Mouse (Mus musculus) liver, embryonic 12.5 days (tissue): ENCODE results near the gene Olfr965. TPM values are rescaled to one million over a fixed set of nuclear protein-coding genes. Genes with fewer than 3 reads are reported as not detected.
"Not testable (repeated sequence)": the region's sequence is repeated elsewhere in the genome, so short reads cannot be mapped to it uniquely, and the experiment has no call there.

Experiments
- ATAC-seq: fragments of 200-750 bp; cut with Nextera tagmentation; 2 replicates; pipeline ENCODE4 v1.8.0; 2017; ENCODE audit warnings: moderate number of reproducible peaks, mild to moderate bottlenecking, moderate library complexity
- H3K27ac ChIP-seq: fragments of 300-500 bp; sonication (generic); 2 replicates; pipeline ENCODE4 v1.5.1; 2016; ENCODE audit warnings: mild to moderate bottlenecking
- H3K27me3 ChIP-seq: fragments of 300-500 bp; sonication (generic); replicated peaks from 2 replicates; pipeline ENCODE4 v1.6.1; 2016; ENCODE audit warnings: mild to moderate bottlenecking, moderate library complexity
- H3K36me3 ChIP-seq: fragments of 300-500 bp; sonication (generic); 2 replicates; pipeline ENCODE4 v1.6.1; 2016; ENCODE audit warnings: mild to moderate bottlenecking, moderate library complexity
- H3K4me1 ChIP-seq: fragments of 300-500 bp; sonication (generic); 2 replicates; pipeline ENCODE4 v1.6.1; 2016
- H3K4me2 ChIP-seq: fragments of 300-500 bp; sonication (generic); 2 replicates; pipeline ENCODE4 v1.6.1; 2016; ENCODE audit warnings: mild to moderate bottlenecking, moderate library complexity
- H3K4me3 ChIP-seq: fragments of 300-500 bp; sonication (generic); 2 replicates; pipeline ENCODE4 v1.5.1; 2016; ENCODE audit warnings: mild to moderate bottlenecking, moderate library complexity
- H3K9ac ChIP-seq: fragments of 300-500 bp; sonication (generic); 2 replicates; pipeline ENCODE4 v1.6.1; 2016; ENCODE audit warnings: mild to moderate bottlenecking, moderate library complexity
- H3K9me3 ChIP-seq: fragments of 300-500 bp; sonication (generic); replicated peaks from 2 replicates; pipeline ENCODE4 v1.6.1; 2016; ENCODE audit warnings: mild to moderate bottlenecking, moderate library complexity
- WGBS: fragments of 180-500 bp; shearing (Covaris S2); methylation state at CpG from one replicate; pipeline ENCODE4 v1.1.7; 2016; ENCODE audit not compliant: insufficient replicate concordance; 5-methylcytosine and 5-hydroxymethylcytosine counted together
- polyA plus RNA-seq: library from polyadenylated mRNA; unstranded; fragments of >200 nt; fragmentation: Nextera tagmentation; extraction: Ambion mirVana; gene quantifications from 2 replicates; pipeline ENCODE4 v1.2.1, GENCODE M21; 2016

The Olfr965 gene
- polyA plus RNA-seq = not detected in 2 replicates

GRCm38 (mm10) chr9:39711053-39711452, at the start of gene Olfr965:
Olfr965 (plus strand) TSS chr9:39711353.
- no peak within 1 kb of the TSS for H3K27ac ChIP-seq
- H3K4me2 ChIP-seq = no peak within 1 kb of the TSS
- H3K4me3 ChIP-seq = no peak within 1 kb of the TSS
- no peak within 1 kb of the TSS for H3K9ac ChIP-seq
- no peaks in the 10 kb centered on the region for H3K9me3 ChIP-seq
- no peaks in the 10 kb centered on the region for H3K36me3 ChIP-seq
- no peaks in the 10 kb centered on the region for H3K27me3 ChIP-seq
- no peaks in the 10 kb centered on the region for H3K4me1 ChIP-seq
- ATAC-seq = no peak

DNA sequence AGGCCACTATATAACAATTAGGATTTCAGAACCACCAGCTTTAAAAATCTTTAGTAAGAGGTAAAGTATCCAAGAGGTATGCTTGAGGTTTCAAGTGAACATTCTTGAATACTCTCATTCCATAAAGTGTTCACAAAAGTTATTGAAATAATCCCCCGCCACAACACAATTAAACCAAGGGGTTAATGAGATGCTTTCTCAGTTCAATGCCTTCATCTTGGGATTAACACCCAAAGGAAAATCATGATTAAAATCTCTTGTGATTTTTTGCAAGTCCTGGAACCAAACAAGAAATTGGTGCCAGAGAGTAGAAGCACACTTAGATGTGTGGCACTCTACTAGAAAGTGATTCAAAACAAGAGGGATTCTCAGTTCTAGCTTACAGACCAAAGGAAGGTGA, 44.2 kb upstream of the Olfr965 start, which contains the start of gene Olfr963:
Gene Olfr963 (plus strand): TSS at position 301 of the 400 bp plus-strand sequence.
- no peak for ATAC-seq
- H3K27ac ChIP-seq = no peak within 1 kb of the TSS
- H3K27me3 ChIP-seq = no peaks in the 10 kb centered on the region
- no peaks in the 10 kb centered on the region for H3K4me1 ChIP-seq
- 57% methylated on average over 1 of the region's 1 CpGs for WGBS
- H3K9ac ChIP-seq = no peak within 1 kb of the TSS
- no peaks in the 10 kb centered on the region for H3K36me3 ChIP-seq
- H3K4me2 ChIP-seq = no peak within 1 kb of the TSS
- no peak within 1 kb of the TSS for H3K4me3 ChIP-seq
- H3K9me3 ChIP-seq = no peaks in the 10 kb centered on the region

GRCm38 (mm10) chr9:39669723-39670122, 41.4 kb upstream of the Olfr965 start:
- WGBS = 55% methylated on average over 2 of the region's 2 CpGs
- Histone ChIP-seq H3K4me3 (no peak overlapping the region), H3K4me1 (no peaks in the 10 kb centered on the region), H3K9me3 (no peaks in the 10 kb centered on the region), H3K27me3 (no peaks in the 10 kb centered on the region), H3K4me2 (no peak overlapping the region), H3K27ac (no peak overlapping the region), H3K36me3 (no peaks in the 10 kb centered on the region), H3K9ac (no peak overlapping the region)
- no peak for ATAC-seq

DNA sequence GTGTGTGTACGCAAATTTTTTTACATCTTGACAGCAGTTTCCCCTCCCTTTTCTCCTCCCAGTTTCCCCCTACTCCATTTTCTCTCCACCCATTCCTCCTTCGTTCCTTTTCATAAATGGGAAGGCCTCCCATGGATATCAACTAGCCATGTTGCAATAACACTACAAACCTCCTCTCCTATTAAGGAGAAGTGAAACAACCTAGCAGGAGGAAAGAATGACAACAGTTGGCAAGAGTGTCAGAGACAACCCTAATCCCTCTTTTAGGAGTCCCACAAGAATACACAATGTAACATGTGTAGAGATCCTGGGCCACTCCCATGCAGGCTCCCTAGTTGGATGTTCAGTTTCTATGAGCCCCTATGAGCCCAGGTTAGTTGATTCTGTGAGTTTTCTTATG, 36.3 kb upstream of the Olfr965 start:
- no peaks in the 10 kb centered on the region for H3K9me3 ChIP-seq
- WGBS = 57% methylated on average over 2 of the region's 2 CpGs

GRCm38 (mm10) chr9:39678557-39678956, 32.6 kb upstream of the Olfr965 start:
- H3K27ac ChIP-seq = no peak overlapping the region

More for the DNA sequence above, 36.3 kb upstream of the Olfr965 start:
- Histone ChIP-seq H3K27ac (no peak overlapping the region), H3K4me1 (no peaks in the 10 kb centered on the region), H3K4me2 (no peak overlapping the region), H3K27me3 (no peaks in the 10 kb centered on the region), H3K36me3 (no peaks in the 10 kb centered on the region), H3K4me3 (no peak overlapping the region), H3K9ac (no peak overlapping the region)
- no peak for ATAC-seq

DNA sequence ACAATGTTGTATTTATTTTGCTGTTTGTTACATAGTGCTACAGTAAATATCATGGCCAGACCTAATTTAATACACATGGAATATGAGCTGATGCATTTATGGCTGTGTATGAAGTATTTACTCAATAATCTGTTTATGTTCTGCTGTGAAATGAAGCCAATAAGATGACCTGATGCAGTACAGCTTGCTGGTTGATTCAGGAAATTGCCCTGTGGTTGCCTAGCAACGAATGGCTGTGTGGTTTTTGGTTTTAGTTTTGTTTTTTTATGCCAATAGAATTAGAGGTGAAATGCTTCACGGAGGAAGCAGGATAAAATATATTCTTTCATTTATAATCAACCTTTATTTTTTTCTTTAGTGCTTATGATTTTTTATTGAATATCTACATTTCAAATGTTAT, 31.9 kb upstream of the Olfr965 start:
- ATAC-seq = no peak
- Histone ChIP-seq H3K4me3 (no peak overlapping the region), H3K9me3 (no peaks in the 10 kb centered on the region), H3K27ac (no peak overlapping the region), H3K4me2 (no peak overlapping the region), H3K4me1 (no peaks in the 10 kb centered on the region), H3K9ac (no peak overlapping the region), H3K36me3 (no peaks in the 10 kb centered on the region), H3K27me3 (no peaks in the 10 kb centered on the region)
- WGBS = 40% methylated on average over 2 of the region's 2 CpGs

More at GRCm38 (mm10) chr9:39678557-39678956, 32.6 kb upstream of the Olfr965 start:
- ATAC-seq = no peak
- 70% methylated on average over 2 of the region's 2 CpGs for WGBS
- Histone ChIP-seq H3K9me3 (no peaks in the 10 kb centered on the region), H3K9ac (no peak overlapping the region), H3K4me2 (no peak overlapping the region), H3K36me3 (no peaks in the 10 kb centered on the region), H3K4me3 (no peak overlapping the region), H3K4me1 (no peaks in the 10 kb centered on the region), H3K27me3 (no peaks in the 10 kb centered on the region)

GRCm38 (mm10) chr9:39701123-39701522, 10.0 kb upstream of the Olfr965 start:
- not testable (repeated sequence) for ATAC-seq, H3K27me3 ChIP-seq, H3K36me3 ChIP-seq, H3K4me3 ChIP-seq, H3K9me3 ChIP-seq, H3K9ac ChIP-seq, H3K4me2 ChIP-seq, H3K27ac ChIP-seq, H3K4me1 ChIP-seq
- 84% methylated on average over 8 of the region's 8 CpGs for WGBS

DNA sequence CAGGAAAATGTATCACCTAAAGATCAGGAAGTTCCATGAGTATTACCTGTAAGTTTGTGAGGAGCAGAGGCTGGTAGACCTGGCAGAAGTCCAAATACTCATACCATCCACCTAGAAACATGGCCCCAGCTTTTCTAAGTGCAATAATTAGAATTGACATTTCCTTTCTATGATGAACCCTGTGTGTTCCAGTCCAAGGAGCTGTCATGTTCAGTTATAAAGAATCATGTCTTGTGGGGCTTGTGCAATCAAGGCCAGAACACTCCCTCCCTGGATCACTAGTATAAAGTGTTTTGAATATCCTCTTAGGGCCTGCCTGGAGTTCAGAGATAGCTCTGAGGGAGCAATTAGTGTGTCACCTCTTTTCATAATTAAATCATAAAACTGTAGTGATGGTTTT, 4.1 kb upstream of the Olfr965 start, which contains the start of gene Olfr149:
Gene Olfr149 (minus strand): TSS at position 101 of the 400 bp plus-strand sequence.
- no peaks in the 10 kb centered on the region for H3K27me3 ChIP-seq
- H3K4me2 ChIP-seq = no peak within 1 kb of the TSS
- no peak within 1 kb of the TSS for H3K27ac ChIP-seq
- H3K9me3 ChIP-seq = no peaks in the 10 kb centered on the region
- no peaks in the 10 kb centered on the region for H3K4me1 ChIP-seq
- no peak within 1 kb of the TSS for H3K4me3 ChIP-seq
- ATAC-seq = no peak
- no peak within 1 kb of the TSS for H3K9ac ChIP-seq
- H3K36me3 ChIP-seq = no peaks in the 10 kb centered on the region

DNA sequence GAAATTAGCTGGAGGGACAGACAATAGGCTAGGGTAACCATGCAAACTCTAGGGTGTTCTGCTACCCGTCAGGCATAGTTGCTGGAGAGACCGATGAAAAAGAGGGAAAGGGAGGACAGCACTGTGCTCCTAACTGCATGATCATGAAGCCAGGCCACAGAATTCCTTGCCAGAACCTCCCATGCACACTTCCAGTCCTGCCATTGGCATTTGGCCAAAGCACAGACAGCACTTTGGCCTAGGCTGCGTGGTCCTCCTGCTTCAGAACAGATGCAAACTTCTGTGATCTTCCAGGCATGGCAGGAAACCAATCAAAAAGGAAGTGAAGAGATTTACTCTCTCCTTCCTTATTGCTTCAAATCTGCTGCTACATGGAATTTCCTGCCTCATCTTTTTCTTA, 2.2 kb upstream of the Olfr965 start:
- Histone ChIP-seq H3K27ac (no peak overlapping the region), H3K9me3 (no peaks in the 10 kb centered on the region), H3K36me3 (no peaks in the 10 kb centered on the region), H3K27me3 (no peaks in the 10 kb centered on the region), H3K4me3 (no peak overlapping the region), H3K4me1 (no peaks in the 10 kb centered on the region), H3K4me2 (no peak overlapping the region), H3K9ac (no peak overlapping the region)
- WGBS = 46% methylated on average over 3 of the region's 3 CpGs
- ATAC-seq = no peak

- H3K4me1 ChIP-seq = no peaks in the 10 kb centered on the region
- H3K4me3 ChIP-seq = no peak within 1 kb of the TSS
- no peak for ATAC-seq
- no peaks in the 10 kb centered on the region for H3K36me3 ChIP-seq
- H3K27ac ChIP-seq = no peak within 1 kb of the TSS
- H3K27me3 ChIP-seq = no peaks in the 10 kb centered on the region
- no peak within 1 kb of the TSS for H3K9ac ChIP-seq
- no peaks in the 10 kb centered on the region for H3K9me3 ChIP-seq
- H3K4me2 ChIP-seq = no peak within 1 kb of the TSS
These were observed 19.5 kb downstream of the Olfr965 start, which contains the start of gene Olfr150 for GRCm38 (mm10) chr9:39730678-39731077. Olfr150 (plus strand) TSS chr9:39730978.

- H3K36me3 ChIP-seq = no peaks in the 10 kb centered on the region
- H3K4me3 ChIP-seq = no peak overlapping the region
- no peaks in the 10 kb centered on the region for H3K4me1 ChIP-seq
- WGBS = 70% methylated on average over 1 of the region's 1 CpGs
- no peaks in the 10 kb centered on the region for H3K9me3 ChIP-seq
- H3K27me3 ChIP-seq = no peaks in the 10 kb centered on the region
- no peak overlapping the region for H3K9ac ChIP-seq
- no peak overlapping the region for H3K4me2 ChIP-seq
- no peak overlapping the region for H3K27ac ChIP-seq
- no peak for ATAC-seq
These were observed 29.6 kb downstream of the Olfr965 start for GRCm38 (mm10) chr9:39740741-39741140.

DNA sequence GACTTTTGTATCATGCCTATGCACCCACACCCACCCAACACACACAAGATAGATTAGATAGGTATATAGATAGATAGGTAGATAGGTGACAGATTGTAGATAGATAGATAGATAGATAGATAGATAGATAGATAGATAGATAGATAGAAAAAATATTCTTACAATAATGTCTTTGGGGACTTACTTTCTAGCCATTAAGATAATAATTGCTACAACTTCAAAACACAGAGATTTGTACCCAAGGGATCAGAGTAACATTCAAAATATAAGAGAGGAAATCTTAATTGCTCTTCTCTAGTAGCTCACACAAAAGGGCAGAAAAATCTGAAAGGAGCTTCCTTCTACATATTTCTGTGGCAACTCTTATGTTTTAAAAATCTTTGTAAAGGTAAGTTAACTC, 34.8 kb downstream of the Olfr965 start, which contains the start of gene Olfr967:
Gene Olfr967 (plus strand): TSS at position 301 of the 400 bp plus-strand sequence.
- H3K4me2 ChIP-seq = no peak within 1 kb of the TSS
- H3K4me3 ChIP-seq = no peak within 1 kb of the TSS
- no peaks in the 10 kb centered on the region for H3K9me3 ChIP-seq
- no peak within 1 kb of the TSS for H3K9ac ChIP-seq
- no peaks in the 10 kb centered on the region for H3K36me3 ChIP-seq
- no peak within 1 kb of the TSS for H3K27ac ChIP-seq
- H3K4me1 ChIP-seq = no peaks in the 10 kb centered on the region
- H3K27me3 ChIP-seq = no peaks in the 10 kb centered on the region
- ATAC-seq = no peak

DNA sequence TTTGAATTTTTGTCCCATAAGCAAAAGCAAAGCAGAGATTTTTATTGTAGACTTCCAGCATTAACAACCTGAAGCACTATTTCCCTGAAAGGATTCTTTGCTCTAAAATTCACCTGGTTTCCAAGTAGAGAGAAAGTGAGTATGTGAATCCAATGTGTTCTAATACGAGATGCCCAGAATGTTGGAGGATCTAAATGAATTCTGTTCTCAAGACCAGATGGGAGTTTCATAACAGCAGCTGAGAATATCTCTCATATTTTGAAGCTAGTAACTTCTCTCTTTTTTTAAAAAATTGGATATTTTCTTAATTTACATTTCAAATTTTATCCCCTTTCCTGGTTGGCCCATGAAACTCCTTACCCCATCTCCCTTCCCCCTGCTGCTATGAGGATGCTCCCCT, 35.3 kb downstream of the Olfr965 start:
- Histone ChIP-seq H3K4me2 (no peak overlapping the region), H3K36me3 (no peaks in the 10 kb centered on the region), H3K4me3 (no peak overlapping the region), H3K4me1 (no peaks in the 10 kb centered on the region), H3K9me3 (no peaks in the 10 kb centered on the region), H3K27me3 (no peaks in the 10 kb centered on the region), H3K27ac (no peak overlapping the region), H3K9ac (no peak overlapping the region)
- WGBS = 57% methylated on average over 1 of the region's 1 CpGs
- no peak for ATAC-seq
